Mouse (Mus musculus): ENCODE results near the gene Nudt15. TPM values are rescaled to one million over a fixed set of nuclear protein-coding genes. Genes with fewer than 3 reads are reported as not detected.
"Not testable (repeated sequence)": the region's sequence is repeated elsewhere in the genome, so short reads cannot be mapped to it uniquely, and the experiment has no call there.

Nudt15 gene
- 1 to 10 TPM; 4.7 to 4.8 TPM for total RNA-seq (2021)
- long read RNA-seq, experiment 1, partial matches to known transcripts, result 2 of 2 reads
- long read RNA-seq, experiment 1, other reads (novel, unspliced or antisense), result 0 of 2 reads
- long read RNA-seq, experiment 2, partial matches to known transcripts, result 6 of 9 reads
- long read RNA-seq, experiment 2, other reads (novel, unspliced or antisense), result 3 of 9 reads

DNA sequence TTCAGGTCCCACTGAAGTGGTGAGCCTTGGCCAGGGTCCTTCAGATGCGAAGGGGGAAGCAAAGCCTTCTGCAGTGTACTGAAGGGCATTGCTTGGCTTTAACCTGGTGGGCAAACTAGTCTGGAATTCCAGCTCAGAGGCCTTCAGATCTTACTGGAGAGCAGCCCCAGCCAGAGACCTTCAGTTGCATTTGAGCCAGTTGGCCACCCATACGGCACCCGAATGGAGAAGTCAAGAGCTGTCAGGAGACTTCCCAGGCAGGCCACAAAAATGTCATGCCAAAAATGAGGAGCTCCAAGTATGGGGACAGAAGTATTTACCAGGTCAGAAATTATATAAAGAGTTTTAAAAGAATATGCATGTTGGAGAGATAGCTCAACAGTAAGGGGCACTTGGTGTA, at the start of gene Nudt15:
Gene Nudt15 (minus strand): TSS at position 192 of the 400 bp plus-strand sequence.
- no peak for DNase-seq

DNA sequence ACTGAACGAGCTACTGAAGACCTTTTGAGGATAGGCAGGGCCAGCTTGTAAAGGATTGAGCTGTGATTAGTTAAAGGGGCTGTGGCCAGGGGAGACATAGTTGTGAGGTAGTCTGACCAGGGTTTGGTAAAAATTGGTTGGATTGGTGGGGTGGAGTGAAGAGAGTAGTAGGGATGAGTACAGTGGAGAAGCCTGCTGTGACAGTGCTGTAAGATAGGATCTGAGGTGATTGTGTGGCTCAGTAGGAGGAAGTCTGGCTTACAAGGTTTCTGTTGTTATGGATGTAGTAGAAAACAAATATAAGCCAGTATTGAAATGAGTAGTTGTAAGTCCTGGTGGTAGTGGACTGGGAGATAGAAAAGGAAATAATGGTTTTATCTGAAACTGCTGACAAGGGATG, 44.1 kb upstream of the Nudt15 start:
- no peak for DNase-seq

DNA sequence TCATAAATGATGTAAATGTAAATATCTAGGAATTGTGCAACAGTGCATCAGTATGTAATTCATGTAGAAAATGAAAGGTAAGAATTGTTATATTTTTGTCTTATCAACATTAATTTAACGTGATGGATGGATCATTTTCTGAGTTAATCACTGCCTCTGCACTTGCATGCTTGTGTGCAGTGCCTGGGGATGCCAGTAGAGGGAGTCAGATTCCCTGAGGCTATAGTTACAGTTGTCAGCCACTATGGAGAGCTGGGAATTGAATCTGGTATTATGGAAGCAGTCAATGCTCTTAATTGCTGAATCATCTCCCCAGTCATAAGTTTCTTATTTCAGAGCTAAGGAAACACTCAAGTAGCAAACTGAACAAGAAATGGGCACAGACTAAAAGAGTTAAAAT, 40.0 kb upstream of the Nudt15 start:
- DNase-seq, result no peak

DNA sequence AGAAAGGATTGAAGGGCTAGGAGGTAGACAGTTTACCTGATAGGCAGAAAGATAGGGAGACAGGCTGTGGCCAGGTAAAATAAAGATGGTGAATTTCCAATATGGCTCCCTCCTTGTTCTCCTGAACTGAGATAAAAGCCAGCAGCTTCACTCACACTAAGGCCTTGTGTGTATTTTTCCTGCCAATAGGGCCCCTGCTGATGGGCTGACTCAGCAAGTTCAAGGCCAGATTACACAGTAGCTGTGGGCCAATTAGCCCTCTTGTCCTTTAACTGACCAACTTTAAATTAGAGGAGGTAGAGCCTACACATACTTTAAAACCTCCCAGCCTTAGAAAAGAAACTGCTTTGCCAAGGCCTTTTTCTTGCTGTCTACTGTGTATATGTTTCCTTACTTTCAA, 28.3 kb upstream of the Nudt15 start:
- no peak for DNase-seq

GRCm38 (mm10) chr14:73574053-73574452, 26.0 kb upstream of the Nudt15 start:
- DNase-seq, result no peak

DNA sequence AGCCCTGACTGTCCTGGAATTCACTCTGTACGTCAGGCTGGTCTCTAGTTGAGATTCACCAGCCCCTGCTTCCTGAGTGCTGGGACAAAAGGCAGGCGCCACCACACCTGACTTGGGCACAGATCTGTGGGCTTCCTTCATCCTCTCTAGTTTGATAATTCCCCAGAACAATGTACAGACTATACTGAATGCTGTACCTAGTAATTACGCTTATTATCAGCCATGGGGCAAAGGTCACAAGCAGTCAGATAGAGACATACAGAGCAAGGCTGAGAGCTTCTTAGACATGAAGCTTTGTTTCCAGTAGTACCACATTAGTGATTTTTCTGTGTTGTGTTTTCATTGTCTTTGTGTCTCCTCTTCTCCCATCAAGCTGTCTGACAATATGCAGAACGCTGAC, 23.1 kb upstream of the Nudt15 start:
- no peak for DNase-seq

DNA sequence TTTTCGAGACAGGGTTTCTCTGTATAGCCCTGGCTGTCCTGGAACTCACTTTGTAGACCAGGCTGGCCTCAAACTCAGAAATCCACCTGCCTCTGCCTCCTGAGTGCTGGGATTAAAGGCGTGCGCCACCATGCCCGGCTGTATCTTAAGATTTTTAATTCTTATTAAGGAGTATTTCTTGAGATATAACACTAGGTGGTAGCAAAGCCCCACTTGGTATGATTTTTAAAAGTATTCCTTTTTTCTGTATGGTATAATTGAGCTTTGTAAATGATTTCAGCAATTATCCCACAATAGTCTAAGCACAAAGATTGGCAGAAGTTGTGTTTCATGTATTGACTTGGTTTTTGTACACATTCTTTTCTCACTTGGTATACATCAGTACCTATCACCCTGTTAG, 21.8 kb upstream of the Nudt15 start:
- not testable (repeated sequence) for DNase-seq

DNA sequence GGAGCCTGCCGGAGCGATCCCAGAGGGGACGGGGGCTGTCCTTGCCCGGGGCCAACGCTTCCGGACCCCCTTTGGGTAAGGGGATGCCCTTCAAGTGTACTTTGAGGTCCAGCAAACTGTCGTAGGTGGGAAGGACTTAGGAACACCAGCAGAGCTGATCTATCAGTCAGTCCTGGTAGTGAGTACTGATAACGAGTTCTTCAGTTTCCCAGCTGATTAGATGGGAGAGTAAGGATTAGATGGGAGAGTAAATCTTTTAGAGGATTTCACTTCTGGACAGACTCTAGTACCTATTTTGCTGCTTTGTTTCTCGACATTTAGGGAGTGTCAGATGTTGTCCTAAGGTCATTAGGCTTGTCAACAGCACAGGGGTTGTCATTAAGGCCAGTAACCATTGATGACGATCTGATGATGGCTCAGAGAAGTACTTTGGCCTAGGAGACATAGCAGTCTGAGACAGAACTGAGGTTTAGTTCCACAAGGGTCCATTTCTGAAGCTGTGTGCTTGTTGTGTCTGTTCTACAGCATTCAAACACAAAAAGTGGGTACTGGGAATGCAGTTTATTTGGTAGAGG, 5.2 kb upstream of the Nudt15 start:
- DNase-seq, result no peak

GRCm38 (mm10) chr14:73552341-73553121, 4.5 kb upstream of the Nudt15 start:
- peak; percentile 94 for DNase-seq

- DNase-seq, result no peak
These were observed 3.1 kb upstream of the Nudt15 start for GRCm38 (mm10) chr14:73551164-73551563.

DNA sequence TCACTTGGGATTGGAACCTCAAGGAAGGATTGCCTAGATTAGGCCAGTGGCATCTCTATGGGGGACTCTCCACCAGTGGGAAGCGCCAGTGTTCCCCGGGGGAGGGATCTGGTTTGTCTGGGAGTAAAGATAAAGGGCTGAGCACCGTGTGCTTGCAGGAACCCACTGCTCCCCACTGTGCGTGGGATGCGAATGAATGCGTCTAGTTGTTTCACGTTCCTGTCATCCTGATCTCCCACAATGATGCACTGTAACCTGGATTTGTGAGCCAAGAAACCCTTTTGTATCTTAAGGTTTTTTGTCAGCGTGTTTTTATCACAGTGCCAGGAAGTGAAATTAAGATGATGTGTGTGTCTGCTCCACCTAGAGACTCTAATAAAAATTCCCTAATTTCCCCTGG, 2.7 kb upstream of the Nudt15 start:
- no peak for DNase-seq

GRCm38 (mm10) chr14:73550291-73550690, 2.2 kb upstream of the Nudt15 start:
- DNase-seq, result no peak

DNA sequence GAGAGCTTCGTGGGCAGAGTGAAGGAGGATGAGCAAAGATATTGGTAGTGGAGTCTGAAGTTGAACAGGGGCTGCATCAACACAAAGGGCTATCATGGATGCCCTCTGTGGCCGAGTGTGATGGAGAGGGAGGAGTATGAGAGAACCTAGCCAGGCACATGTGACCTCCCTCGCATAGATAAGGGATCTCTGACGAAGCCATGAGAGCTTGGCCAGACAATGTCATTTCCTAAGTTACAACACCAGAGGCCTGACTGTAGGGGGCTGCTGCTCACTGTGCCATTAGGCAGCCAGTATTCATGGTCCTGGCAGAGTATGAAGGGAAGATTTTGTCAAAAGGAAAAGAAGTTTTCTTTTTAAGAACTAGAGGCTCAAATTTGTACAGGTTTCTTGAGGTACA, 1.0 kb downstream of the Nudt15 start:
- DNase-seq, result no peak

DNA sequence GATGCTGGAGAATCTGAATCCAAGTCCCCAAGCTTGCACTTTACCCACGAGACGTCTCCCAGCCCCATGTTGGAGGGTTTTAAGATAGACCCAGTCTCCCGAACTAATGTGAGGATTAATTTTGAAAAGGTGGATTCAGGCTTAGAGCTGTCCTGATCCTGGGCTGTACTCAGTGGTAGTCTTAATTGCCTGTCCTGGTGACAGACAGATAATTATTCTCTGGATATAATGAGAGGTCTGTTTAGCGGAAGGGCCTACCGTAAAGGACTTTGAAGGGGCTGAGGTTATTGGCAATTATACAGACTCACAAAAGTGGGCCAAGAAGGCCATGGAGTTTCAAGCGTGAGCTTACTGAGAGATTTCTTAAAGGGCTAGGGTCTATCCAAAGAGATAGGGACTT, 4.3 kb downstream of the Nudt15 start:
- no peak for DNase-seq

GRCm38 (mm10) chr14:73535641-73536040, 12.4 kb downstream of the Nudt15 start:
- DNase-seq, result no peak

GRCm38 (mm10) chr14:73533755-73534465, 14.1 kb downstream of the Nudt15 start:
- no peak for DNase-seq

DNA sequence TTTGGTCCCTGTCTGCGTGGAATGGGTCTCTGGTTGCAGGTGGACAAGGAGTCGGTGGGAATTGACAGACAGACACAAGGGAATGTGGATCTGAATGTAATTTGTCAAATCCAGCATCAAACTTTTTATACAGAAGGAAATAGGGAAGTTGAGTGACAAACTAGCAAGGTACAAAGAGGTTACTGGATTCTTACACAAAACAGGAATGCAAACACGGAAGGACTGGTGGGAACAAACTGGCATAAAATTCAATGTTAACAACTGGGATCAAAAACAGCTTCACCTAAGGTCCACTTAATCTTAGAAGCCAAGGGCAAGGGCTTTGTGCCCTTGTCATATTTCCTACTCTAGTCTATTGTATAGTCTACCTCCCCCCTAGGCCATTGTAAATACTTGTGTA, 19.4 kb downstream of the Nudt15 start:
- not testable (repeated sequence) for DNase-seq

DNA sequence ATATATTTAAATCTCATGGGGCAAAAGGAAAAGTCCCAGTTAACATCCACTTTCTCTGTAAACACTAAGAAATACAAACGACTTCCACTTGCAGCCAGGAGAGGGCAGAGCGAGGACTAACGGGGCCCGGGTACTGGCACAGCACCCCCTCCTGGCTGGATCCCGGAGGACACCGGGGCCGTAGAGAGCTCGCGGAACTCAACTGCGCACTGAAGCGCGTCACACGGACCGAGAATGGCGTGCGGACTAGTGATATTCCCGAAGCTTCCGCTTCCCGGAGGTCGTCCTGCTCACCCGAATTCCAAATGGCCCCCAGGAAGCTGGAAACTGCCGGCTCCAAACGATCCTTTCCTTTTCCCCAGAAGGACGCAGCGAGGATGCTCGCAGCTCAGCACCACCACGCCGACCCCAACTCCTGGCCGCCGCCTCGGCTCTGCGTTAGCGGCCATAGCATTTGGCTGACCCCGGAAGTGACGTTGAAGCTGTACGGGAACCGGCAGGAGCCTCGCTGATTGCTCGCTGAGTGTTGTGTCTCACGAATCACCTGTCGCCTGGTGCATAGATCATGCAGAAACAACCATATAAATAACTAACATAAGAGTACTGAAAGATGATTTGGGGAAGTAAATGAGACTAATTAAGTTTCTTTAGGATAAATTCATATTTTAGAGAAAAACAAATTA, 23.1 kb downstream of the Nudt15 start, which contains the start of gene Sucla2:
Gene Sucla2 (plus strand): TSS at position 554 of the 683 bp plus-strand sequence.
- peak; percentile 90 for DNase-seq

GRCm38 (mm10) chr14:73524136-73524535, 23.9 kb downstream of the Nudt15 start:
- no peak for DNase-seq

DNA sequence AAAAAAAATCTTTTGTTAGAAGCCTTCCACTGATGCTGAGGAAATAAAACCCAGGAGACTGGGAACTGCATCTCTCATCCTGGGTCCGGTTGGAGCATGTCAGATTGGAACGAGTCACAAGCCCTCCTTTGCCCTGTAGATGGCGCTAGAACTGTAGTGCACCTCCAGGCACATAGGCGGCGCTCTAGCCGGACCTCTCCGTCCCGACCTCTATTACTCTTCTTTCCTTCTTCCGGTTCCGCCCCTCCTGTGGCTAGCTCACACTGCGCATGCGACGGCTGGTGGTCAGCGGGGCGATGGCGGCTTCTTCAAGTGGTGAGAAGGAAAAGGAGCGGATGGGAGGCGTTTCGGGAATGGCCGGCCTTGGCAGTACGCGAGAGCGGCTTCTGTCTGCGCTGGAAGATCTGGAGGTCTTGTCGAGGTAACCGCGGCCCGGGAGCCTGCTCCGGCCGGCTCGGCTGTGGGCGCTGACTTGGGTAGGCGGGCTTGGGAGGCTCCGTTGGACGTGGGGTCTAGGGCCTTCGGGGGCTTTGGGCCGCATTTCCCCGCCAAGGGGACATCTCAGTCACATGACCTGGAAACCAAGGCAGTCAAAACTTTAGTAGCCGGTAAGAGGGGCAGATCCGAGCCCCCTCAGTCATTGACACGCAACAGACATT, 38.1 kb downstream of the Nudt15 start, which contains the start of gene Med4:
Gene Med4 (plus strand): TSS at position 261 of the 659 bp plus-strand sequence.
- DNase-seq, result peak; percentile 92

DNA sequence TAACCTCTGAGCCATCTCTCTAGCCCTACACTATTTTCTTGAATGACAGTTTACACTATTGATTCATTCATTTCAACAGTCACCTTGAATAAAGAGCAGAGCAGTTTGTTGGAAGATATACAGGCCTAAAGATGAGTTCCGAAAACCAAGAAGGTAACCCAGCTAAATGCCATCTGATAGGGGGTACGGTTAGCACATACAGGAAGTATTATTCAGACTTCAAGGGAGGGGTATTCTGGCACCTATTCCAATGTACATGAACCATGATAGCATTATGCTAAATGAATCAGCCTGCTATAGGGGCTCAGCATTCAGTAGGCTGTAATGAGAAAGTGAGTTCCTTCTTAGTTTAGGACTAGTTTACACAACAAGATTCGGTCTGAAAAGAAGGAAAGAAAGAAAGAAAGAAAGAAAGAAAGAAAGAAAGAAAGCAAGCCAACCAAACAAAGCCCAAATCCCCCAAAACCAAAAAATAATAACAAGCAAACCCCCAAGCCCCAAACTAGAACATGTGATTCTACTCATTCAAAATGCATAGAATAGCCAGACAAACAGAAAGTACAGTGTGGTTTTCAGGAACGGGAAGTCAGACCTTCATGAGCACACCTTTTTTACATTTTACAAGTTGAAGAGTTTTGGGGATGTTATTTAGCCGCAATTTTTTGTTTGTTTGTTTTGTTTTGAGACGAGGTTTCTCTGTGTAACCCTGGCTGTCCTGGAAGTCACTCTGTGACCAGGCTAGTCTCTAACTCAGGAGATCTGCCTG, 39.2 kb downstream of the Nudt15 start:
- DNase-seq, result no peak
